Mouse (Mus musculus): ENCODE measurements around the gene Cd59b.
"Not testable (repeated sequence)": the region's sequence is repeated elsewhere in the genome, so short reads cannot be mapped to it uniquely, and the experiment has no call there.

Cd59b gene

DNA sequence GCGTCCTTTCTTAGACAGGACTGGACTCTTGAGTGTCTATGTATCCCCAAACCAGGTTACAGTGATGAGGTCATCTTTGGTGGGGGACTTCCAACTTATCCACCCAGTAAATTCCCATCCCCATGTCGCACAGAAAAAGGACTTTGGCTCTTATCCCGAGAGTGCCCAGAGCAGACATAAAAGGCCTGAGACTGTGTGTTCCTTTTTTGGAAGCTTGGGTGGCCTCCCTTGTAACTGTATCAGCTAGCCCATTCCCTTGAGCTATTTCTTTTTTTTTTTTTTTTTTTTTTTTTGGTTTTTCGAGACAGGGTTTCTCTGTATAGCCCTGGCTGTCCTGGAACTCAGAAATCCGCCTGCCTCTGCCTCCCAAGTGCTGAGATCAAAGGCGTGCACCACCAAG lies 4.1 kb upstream of the Cd59b start, which contains the start of gene Gm10912:
Gm10912 (plus strand) TSS at position 301 of the 400 bp plus-strand sequence.
- not testable (repeated sequence) for DNase-seq (ENCODE audit: low spot score in 2 of 2)

DNA sequence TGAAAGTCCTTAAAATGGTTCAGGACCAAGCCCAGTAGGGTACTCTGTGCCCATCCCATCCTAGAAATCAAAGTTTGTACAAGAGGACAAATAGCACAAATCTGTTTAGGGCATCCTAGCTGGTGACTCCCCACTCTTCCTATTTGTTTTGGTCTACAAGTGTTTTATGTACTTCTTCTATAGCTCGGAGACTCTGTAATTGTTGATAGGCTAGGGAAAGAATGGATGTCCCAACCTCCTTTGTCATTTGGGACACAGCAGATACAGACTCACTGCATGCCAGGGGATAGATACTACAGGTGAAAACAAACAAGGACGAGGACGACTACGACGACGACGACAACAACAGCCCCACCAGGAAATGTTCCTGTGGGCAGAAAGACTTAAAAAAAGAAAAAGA lies 1.2 kb upstream of the Cd59b start, which contains the start of gene Gm10799:
Gm10799 (minus strand) TSS at position 101 of the 400 bp plus-strand sequence.
- DNase-seq (ENCODE audit: low spot score in 2 of 2): not testable (repeated sequence)

DNA sequence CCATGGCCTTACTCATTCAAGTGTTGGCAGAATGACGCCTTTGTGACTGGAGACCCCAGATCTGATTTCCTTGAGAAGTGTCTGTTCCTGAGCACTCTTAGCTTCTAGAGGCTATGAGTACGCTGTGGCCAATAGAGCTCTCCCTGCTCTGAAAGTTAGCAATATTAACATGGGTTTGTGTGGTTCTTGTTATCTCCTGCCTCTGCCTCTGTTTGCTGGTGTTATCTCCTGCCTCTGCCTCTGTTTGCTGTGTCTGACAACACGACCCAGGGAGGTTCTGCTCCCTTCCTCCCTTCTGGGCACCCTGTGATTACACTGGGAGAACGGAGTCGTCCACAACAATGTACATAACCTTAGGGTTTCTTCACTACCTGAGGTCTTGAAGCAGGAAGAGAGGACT lies 8.6 kb downstream of the Cd59b start:
- DNase-seq (ENCODE audit: low spot score in 2 of 2): peak in 1 of 2 experiments; percentile 21

DNA sequence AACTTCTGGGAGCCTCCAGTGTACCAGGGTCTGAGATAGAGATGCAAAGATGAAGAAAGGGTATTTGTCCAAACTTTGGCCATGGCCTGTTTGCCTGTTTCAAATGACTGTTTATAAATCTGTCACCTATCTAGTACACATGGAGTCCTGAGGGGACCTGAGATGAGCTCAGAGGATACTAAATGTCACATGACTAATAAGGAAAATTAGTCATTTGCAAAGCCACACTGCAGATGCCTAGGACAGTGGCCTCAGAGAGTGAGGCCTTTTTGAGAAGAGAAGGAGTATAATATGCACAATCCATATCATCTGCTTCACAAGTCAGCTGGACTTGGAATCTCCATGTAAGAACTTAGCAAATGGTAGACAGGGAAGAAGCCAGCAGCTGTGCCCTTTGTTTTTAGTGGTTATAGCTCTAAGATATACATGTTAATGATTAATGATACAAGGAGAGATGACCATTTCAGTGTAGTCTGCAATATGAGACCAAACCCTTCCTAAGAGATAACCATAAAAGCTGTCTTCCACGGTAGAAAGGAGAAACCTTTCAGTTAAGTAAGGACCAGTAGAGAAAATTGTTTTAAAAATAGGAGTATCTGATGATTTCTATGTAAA lies 11.9 kb downstream of the Cd59b start:
- DNase-seq (ENCODE audit: low spot score in 2 of 2): not testable (repeated sequence)

DNA sequence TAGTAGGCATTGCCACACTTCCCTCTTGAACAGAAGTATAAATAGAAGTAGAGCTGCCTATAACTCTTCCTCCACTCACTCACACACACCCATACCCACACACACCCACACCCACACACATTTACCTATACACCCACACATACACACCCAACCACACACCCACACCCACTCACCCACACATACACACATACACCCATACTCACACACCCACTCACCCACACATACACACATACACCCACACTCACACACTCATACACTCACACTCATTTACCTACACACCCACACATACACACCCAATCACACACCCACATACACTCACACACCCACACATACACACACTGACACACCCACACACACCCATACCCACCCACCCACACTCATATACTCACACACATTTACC lies 12.8 kb downstream of the Cd59b start:
- no peak for DNase-seq (ENCODE audit: low spot score in 2 of 2)

DNA sequence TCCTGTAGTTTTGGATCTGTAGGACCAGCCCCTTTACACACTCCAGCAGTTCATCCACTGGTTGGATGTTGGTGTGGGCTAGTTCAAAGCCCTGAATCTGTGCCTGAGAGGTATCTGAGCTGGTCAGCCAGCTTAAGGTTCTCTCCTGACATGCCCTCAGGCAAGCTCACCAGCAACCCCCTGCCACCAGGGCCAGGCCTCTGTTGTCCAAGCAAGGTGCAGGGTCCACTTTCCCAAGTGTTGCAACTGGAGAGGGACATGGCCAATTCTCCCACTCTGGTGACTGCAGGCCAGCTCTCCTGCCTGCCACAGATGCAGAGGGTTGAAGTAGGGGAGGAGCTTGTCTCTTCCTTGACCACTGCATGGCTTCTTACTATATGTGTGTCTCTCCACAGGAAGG lies 14.4 kb downstream of the Cd59b start:
- DNase-seq (ENCODE audit: low spot score in 2 of 2): not testable (repeated sequence)

DNA sequence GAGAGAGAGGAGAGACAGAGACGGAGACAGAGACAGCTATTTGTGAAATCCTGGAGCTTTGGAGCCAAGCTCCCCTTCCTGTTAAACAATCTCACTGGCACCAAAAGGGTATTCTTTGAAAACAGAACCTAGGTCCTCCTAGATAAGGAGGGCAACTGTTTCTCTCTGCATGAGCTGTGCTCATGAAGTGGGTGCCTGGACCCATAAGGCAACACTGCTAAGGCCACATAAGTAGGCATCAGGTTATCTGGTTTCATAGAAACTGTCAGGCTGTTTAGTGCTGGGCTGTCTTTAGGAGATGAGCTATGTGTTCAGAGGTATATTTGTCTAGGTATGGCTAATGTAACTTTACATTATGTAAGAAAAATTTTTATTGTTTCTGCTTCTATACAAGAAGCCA lies 17.9 kb downstream of the Cd59b start:
- DNase-seq (ENCODE audit: low spot score in 2 of 2): not testable (repeated sequence)

DNA sequence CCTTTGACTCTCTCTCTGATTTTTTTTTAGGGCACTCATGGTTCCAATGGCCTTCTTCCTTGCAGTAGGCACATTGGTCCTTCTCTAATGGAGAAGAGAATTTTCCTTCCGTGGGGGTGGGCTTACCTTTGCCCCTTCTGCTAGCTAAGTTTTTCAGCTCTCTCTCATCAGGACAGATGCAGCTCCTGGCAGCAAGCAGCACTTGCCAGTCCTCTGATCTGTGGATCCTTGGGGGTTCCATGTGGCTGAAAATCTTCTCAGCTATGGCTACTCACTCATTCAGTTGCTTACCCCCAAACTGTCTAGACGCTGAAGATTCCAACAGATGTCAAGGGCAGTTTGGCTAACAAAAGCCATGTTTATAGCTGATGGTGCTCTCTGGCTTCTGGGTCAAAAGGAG lies 23.7 kb downstream of the Cd59b start:
- DNase-seq (ENCODE audit: low spot score in 2 of 2): no peak

DNA sequence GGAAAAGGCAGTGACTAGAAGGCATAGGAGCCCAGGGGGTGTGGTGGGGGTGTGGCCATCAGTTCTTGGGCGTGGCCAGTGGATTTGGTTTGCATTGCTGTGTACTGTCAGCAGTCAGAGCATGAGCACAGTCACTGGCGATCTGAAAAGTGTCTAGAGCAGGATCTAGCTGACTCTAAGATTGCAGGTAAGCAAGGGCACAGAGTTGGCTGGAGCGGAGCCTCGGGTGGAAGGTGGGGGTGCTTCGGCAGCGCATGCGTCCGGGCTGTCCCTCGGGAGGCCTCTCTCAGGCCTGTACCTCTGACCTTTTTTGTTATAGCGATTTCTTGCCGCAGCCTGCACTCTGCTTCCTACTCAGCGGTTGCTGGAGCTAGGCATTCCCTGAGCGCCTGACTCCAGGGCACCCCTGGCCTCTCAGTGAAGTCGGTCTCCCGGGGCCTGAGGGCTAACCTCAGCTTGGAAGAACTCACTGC lies 26.1 kb downstream of the Cd59b start, which contains the start of gene Cd59a:
Cd59a (plus strand) TSS at position 61 of the 473 bp plus-strand sequence.
- peak; percentile 67 to 79 for DNase-seq (ENCODE audit: low spot score in 2 of 2)

DNA sequence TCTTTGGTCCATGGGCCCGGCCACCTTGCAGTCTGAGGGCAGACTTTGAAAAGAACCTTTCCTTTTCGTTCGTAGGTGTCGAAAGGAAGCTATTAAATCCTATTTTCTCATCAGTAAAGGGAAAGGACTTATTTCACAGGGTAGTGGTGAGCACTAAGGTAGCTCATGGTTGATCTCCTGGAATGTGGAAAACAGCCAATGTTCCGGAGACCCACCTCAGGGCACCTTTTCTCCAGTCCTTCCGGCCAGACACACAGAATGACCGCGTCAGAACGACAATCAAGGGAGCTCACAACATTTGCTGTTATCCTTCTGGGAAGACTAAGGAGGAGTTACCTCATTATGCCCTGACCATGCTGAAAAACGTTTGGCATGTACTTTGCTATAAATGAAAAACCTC lies 26.6 kb downstream of the Cd59b start:
- DNase-seq (ENCODE audit: low spot score in 2 of 2): no peak

DNA sequence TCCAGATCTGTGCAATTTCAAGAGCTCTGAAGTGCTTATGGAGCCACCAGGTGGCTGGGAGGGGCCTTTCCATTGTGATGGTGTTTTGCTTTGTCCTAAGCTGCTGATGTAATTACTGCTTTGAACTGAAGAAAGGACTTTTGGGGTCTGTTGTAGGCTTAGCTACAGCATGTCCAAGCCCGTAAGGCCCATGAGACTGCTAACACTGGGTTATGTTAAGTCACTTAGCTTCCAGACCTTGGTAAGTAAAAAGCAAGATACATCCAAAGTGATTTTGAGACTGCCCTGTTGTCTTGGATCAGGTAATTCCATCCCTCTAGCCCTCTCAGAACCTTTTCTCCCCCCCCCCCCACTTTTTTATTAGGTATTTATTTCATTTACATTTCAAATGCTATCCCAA lies 27.1 kb downstream of the Cd59b start:
- not testable (repeated sequence) for DNase-seq (ENCODE audit: low spot score in 2 of 2)

DNA sequence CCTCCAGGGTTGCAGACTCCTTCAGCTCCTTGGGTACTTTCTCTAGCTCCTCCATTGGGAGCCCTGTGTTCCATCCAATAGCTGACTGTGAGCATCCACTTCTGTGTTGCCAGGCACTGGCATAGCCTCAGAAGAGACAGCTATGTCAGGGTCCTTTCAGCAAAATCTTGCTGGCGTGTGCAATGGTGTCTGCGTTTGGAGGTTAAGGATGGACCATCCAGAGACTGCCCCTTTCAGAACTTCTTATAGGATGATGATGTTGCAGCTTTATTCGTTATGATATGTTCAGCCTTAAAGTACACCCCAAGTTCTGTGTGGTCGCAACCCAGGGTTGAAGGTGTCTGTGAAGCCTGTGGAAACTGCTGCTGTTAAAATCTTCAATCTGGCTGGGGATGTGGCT lies 27.7 kb downstream of the Cd59b start:
- not testable (repeated sequence) for DNase-seq (ENCODE audit: low spot score in 2 of 2)

DNA sequence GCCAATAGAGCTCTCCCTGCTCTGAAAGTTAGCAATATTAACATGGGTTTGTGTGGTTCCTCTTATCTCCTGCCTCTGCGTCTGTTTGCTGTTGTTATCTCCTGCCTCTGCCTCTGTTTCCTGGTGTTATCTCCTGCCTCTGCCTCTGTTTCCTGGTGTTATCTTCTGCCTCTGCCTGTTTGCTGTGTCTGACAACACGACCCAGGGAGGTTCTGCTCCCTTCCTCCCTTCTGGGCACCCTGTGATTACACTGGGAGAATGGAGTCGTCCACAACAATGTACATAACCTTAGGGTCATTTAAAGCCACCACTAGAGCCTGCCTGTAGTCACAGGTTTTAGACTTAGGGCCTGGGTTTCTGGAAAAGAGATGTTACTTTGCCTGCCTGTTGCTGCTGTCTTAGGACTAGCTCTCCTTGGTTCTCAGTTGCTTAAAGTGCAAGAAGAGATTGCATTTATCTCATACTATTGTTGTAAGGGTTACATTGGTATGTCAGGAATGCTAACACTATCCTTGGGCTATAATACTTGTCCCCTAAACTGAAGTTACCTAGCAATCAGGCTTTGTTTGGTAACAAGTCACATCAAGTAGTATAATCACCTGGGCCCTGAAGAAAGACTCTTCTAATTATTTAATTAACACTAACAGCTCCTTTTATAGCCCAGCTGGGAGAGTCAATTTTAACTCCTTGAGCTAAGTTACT lies 29.0 kb downstream of the Cd59b start:
- peak; percentile 23 to 33 for DNase-seq (ENCODE audit: low spot score in 2 of 2)

DNA sequence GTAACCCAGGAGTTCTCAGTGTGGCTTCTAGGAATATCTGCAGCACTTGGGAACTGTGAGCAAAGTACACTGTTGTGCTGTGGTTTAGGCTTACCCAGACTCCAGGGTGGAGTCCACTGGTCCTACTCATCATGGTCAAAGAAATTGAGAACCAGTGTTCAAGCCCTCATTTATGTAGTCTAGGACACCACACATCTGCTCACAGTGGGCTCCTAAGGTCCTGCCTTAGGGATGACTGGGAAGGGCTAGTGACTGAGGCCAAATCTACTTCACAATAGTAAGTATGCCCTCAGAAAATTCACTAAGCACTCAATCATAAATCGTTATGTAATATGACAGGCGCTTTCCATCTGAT lies 29.6 kb downstream of the Cd59b start:
- DNase-seq (ENCODE audit: low spot score in 2 of 2): no peak

DNA sequence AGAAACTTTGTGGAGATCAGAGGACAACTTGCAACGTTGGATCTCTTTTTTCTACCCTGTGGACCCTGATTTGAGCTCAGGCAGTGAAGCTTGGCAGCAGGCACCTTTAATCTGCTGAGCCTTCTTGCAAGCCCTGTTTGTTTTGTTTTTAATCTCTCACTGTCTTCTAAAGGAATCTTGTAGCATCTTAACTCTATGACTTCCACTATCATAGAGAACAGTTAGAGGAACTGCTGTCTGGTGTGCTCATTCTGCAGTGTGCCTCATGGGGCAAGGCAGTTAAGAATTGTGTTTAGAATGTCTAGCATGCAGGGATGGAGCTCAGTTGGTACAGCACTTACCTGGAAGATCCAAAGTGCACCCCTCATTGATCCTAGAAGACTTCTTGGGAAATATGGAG lies 30.3 kb downstream of the Cd59b start:
- no peak for DNase-seq (ENCODE audit: low spot score in 2 of 2)

DNA sequence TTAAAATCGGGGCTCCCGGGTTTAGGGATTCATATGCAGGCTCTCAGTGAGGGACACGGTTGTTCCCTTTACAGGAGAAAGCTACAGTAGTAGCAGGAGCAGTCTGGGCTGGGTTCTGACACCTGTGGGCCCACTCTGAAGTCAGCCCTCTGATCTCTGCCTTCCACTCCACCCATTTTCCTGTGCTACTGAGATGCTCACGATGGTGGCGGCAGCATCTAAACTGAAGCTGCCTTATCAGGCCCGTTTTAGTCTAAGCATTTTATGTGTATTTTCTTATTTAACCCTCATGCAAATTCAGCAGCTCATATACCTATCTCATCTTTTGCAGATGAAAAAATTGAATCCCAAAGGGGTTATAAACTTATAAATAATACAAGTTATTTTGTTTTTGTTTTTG lies 35.2 kb downstream of the Cd59b start:
- DNase-seq (ENCODE audit: low spot score in 2 of 2): no peak

DNA sequence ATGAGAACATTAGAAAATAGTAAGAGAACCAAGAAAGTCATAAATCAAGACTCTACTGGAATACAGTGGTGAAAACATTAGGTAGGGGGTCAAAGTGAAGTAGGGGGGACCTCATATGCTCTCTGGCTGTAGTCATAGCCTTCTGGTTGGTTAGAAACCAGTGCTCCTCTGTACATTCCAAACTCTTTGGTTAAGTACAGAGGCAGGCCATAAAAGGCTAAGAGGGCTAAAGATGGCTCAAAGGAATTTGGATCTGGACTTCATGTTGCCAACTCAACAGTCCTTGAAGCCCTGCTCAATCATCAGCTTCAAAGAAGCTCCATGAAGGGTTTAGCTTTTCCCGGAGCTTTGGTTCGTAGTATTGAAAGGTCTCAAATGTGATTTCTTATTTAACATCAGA lies 39.4 kb downstream of the Cd59b start:
- DNase-seq (ENCODE audit: low spot score in 2 of 2): not testable (repeated sequence)

DNA sequence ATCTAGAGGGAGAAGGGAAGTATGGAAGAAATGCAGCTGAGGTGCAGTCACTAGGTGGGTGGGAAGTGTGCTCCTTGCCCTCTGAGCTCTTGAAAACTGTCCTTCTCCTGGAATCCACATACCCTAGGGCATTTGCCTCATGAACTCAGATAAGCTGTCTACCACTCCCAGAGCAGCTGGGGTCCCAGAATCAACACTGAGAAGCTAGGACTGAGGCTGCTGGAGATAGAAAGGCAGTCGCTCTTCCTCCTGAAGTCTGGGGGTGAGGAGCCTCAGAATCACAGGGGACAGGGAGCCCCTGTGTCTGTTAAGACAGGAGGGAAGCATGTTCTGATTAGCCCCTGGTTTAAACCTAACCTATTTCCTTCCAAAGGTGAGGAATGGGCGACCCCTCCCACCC lies 39.9 kb downstream of the Cd59b start:
- no peak for DNase-seq (ENCODE audit: low spot score in 2 of 2)

DNA sequence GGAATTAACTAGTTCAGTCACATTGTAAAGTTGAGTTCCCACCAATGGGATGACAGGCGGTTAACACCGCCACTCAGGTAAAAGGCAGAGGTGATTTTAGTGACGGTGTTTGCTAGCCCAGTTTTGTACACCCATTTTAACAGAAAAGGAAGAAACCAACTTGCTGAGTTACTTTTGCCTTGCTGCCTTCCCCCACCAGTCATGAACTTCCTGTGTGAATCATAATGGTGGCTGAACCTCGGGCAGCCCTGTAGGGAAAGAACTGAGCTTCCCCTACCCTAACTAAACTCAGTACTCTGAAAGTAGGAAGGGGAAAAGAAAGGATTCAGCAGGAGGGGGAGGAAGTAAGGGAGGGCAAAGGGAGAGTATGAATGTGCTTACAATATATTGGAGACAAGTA lies 40.4 kb downstream of the Cd59b start:
- DNase-seq (ENCODE audit: low spot score in 2 of 2): no peak

DNA sequence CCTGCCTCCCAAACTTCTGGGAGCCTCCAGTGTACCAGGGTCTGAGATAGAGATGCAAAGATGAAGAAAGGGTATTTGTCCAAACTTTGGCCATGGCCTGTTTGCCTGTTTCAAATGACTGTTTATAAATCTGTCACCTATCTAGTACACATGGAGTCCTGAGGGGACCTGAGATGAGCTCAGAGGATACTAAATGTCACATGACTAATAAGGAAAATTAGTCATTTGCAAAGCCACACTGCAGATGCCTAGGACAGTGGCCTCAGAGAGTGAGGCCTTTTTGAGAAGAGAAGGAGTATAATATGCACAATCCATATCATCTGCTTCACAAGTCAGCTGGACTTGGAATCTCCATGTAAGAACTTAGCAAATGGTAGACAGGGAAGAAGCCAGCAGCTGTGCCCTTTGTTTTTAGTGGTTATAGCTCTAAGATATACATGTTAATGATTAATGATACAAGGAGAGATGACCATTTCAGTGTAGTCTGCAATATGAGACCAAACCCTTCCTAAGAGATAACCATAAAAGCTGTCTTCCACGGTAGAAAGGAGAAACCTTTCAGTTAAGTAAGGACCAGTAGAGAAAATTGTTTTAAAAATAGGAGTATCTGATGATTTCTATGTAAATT lies 41.6 kb downstream of the Cd59b start:
- not testable (repeated sequence) for DNase-seq (ENCODE audit: low spot score in 2 of 2)

DNA sequence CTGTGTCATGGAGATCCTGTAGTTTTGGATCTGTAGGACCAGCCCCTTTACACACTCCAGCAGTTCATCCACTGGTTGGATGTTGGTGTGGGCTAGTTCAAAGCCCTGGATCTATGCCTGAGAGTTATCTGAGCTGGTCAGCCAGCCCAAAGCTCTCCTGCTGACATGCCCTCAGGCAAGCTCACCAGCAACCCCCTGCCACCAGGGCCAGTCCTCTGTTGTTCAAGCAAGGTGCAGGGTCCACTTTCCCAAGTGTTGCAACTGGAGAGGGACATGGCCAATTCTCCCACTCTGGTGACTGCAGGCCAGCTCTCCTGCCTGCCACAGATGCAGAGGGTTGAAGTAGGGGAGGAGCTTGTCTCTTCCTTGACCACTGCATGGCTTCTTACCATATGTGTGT lies 43.9 kb downstream of the Cd59b start:
- not testable (repeated sequence) for DNase-seq (ENCODE audit: low spot score in 2 of 2)

DNA sequence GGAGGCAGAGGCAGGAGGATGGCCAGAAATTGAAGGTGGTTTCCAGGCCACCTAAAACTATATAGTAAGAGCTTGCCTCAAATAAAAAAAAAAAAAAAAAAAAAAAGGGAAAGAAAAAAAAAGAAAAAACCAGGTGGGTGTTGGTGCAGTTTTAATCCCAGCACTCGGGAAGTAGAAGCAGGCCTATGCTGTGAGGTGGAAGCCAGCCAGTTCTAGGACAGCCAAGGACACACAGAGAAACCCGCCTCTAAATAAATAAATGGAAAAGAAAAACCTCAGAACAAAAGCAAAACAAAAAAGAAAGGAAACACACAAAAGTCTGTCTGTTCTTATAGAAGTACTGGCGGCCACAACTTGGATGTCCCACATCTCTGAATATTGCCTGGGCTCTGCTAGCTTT lies 45.2 kb downstream of the Cd59b start:
- no peak for DNase-seq (ENCODE audit: low spot score in 2 of 2)

DNA sequence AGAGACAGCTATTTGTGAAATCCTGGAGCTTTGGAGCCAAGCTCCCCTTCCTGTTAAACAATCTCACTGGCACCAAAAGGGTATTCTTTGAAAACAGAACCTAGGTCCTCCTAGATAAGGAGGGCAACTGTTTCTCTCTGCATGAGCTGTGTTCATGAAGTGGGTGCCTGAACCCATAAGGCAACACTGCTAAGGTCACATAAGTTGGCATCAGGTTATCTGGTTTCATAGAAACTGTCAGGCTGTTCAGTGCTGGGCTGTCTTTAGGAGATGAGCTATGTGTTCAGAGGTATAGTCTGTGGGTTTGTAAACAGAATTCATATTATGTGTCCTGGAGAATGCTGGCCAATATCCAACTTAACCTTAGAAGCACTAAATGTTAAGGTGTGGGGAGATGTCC lies 47.5 kb downstream of the Cd59b start:
- DNase-seq (ENCODE audit: low spot score in 2 of 2): not testable (repeated sequence)

Data from spleen, postnatal 36 days (tissue).